Mouse (Mus musculus) MEL (cell line): ENCODE results near the gene Slc25a45. TPM values are rescaled to one million over a fixed set of nuclear protein-coding genes. Genes with fewer than 3 reads are reported as not detected.

Source experiments
- DNase-seq: peaks from one replicate; pipeline ENCODE4 v3.0.0; 2011; ENCODE audit warnings: low read depth, low spot score
- H3K27ac ChIP-seq: 2 replicates; pipeline ENCODE4 v1.5.1; 2012; ENCODE audit warnings: low read depth, mild to moderate bottlenecking, control low read depth, low read length, moderate library complexity; ENCODE audit not compliant: control insufficient read depth
- H3K27me3 ChIP-seq, 2 experiments: fragments of 150-350 bp in 1 of 2; sonication (generic) in 1 of 2; 2 replicates each; pipeline ENCODE4 v1.6.1; 2012; ENCODE audit warnings: low read length in 2 of 2, mild to moderate bottlenecking in 2 of 2, improper control_type of control experiment in 1 of 2, moderate library complexity in 1 of 2; ENCODE audit not compliant: insufficient read depth in 2 of 2, control insufficient read depth in 1 of 2
- H3K36me3 ChIP-seq, 2 experiments: 2 replicates each; pipeline ENCODE4 v1.6.1; 2012 to 2014; ENCODE audit warnings: low read length in 2 of 2, improper control_type of control experiment in 1 of 2, inconsistent platforms in 1 of 2, mild to moderate bottlenecking in 1 of 2; ENCODE audit not compliant: insufficient read depth in 2 of 2, control insufficient read depth in 1 of 2
- H3K4me1 ChIP-seq, 2 experiments: fragments of 150-350 bp in 1 of 2; sonication (generic) in 1 of 2; 2 replicates each; pipeline ENCODE4 v1.6.1; 2012; ENCODE audit warnings: low read length in 2 of 2, improper control_type of control experiment in 1 of 2, mild to moderate bottlenecking in 1 of 2; ENCODE audit not compliant: insufficient read depth in 2 of 2, control insufficient read depth in 1 of 2
- H3K4me3 ChIP-seq, 2 experiments: fragments of 150-350 bp in 1 of 2; sonication (generic) in 1 of 2; 2 replicates each; pipeline ENCODE4 v1.5.1; 2012; ENCODE audit warnings: low read depth in 2 of 2, low read length in 2 of 2, mild to moderate bottlenecking in 2 of 2, moderate library complexity in 2 of 2, control low read depth in 1 of 2, improper control_type of control experiment in 1 of 2; ENCODE audit not compliant: control insufficient read depth in 1 of 2, insufficient read depth in 1 of 2
- H3K79me2 ChIP-seq: 2 replicates; pipeline ENCODE4 v1.6.1; 2012; ENCODE audit warnings: mild to moderate bottlenecking, low read length, moderate library complexity; ENCODE audit not compliant: control insufficient read depth, poor library complexity, insufficient read depth
- H3K9ac ChIP-seq: 2 replicates; pipeline ENCODE4 v1.6.1; 2012; ENCODE audit warnings: low read depth, mild to moderate bottlenecking, control low read depth, low read length, moderate library complexity; ENCODE audit not compliant: control insufficient read depth, poor library complexity, severe bottlenecking
- H3K9me3 ChIP-seq: fragments of 150-350 bp; sonication (generic); replicated peaks from 2 replicates; pipeline ENCODE4 v1.6.1; 2012; ENCODE audit warnings: mild to moderate bottlenecking, low read length, improper control_type of control experiment, moderate library complexity; ENCODE audit not compliant: insufficient read depth
- BHLHE40 ChIP-seq: IDR thresholded peaks from 2 replicates; pipeline ENCODE4 v1.6.1; 2012; ENCODE audit warnings: low read depth, mild to moderate bottlenecking, inconsistent platforms, low read length, improper control_type of control experiment, borderline replicate concordance
- CHD1 ChIP-seq: IDR thresholded peaks from 2 replicates; pipeline ENCODE4 v1.6.1; 2012; ENCODE audit warnings: low read depth, mild to moderate bottlenecking, inconsistent platforms, low read length, improper control_type of control experiment
- CHD2 ChIP-seq: IDR thresholded peaks from 2 replicates; pipeline ENCODE4 v1.6.1; 2011; ENCODE audit warnings: low read length, improper control_type of control experiment
- CTCF ChIP-seq, 3 experiments: IDR thresholded peaks in 2 of 3; conservative IDR thresholded peaks in 1 of 3; 2 replicates each; pipeline ENCODE4 v1.5.1; 2011 to 2012; ENCODE audit warnings: low read length in 3 of 3, low read depth in 2 of 3, mild to moderate bottlenecking in 2 of 3, improper control_type of control experiment in 1 of 3, inconsistent platforms in 1 of 3, mixed read lengths in 1 of 3, moderate library complexity in 1 of 3; ENCODE audit not compliant: control insufficient read depth in 1 of 3, insufficient read depth in 1 of 3, poor library complexity in 1 of 3, severe bottlenecking in 1 of 3
- E2F4 ChIP-seq: IDR thresholded peaks from 2 replicates; pipeline ENCODE4 v1.6.1; 2011; ENCODE audit warnings: low read depth, low read length, improper control_type of control experiment, borderline replicate concordance
- EP300 ChIP-seq, 2 experiments: IDR thresholded peaks; 2 replicates each; pipeline ENCODE4 v1.6.1; 2011; ENCODE audit warnings: improper control_type of control experiment in 2 of 2, low read length in 2 of 2, low read depth in 1 of 2, mild to moderate bottlenecking in 1 of 2
- ETS1 ChIP-seq: IDR thresholded peaks from 2 replicates; pipeline ENCODE4 v1.6.1; 2012; ENCODE audit warnings: low read depth, mild to moderate bottlenecking, inconsistent platforms, low read length, improper control_type of control experiment, moderate library complexity
- GABPA ChIP-seq: IDR thresholded peaks from 2 replicates; pipeline ENCODE4 v1.6.1; 2012; ENCODE audit warnings: low read depth, mild to moderate bottlenecking, inconsistent platforms, low read length, improper control_type of control experiment, moderate library complexity
- GATA1 ChIP-seq: IDR thresholded peaks from 2 replicates; pipeline ENCODE4 v1.6.1; 2011; ENCODE audit warnings: low read depth, low read length, improper control_type of control experiment
- HCFC1 ChIP-seq: IDR thresholded peaks from 2 replicates; pipeline ENCODE4 v1.6.1; 2012; ENCODE audit warnings: low read depth, mild to moderate bottlenecking, inconsistent platforms, low read length, improper control_type of control experiment, moderate library complexity
- JUND ChIP-seq: IDR thresholded peaks from 2 replicates; pipeline ENCODE4 v1.6.1; 2011; ENCODE audit warnings: low read depth, mild to moderate bottlenecking, improper control_type of control experiment, low read length
- MAX ChIP-seq: IDR thresholded peaks from 2 replicates; pipeline ENCODE4 v1.6.1; 2011; ENCODE audit warnings: low read length, improper control_type of control experiment
- MAZ ChIP-seq: IDR thresholded peaks from 2 replicates; pipeline ENCODE4 v1.6.1; 2012; ENCODE audit warnings: low read depth, mild to moderate bottlenecking, inconsistent platforms, low read length, improper control_type of control experiment
- MYB ChIP-seq: IDR thresholded peaks from 2 replicates; pipeline ENCODE4 v1.6.1; 2011; ENCODE audit warnings: mild to moderate bottlenecking, low read depth, low read length, improper control_type of control experiment
- MYC ChIP-seq: IDR thresholded peaks from 2 replicates; pipeline ENCODE4 v1.6.1; 2011; ENCODE audit warnings: low read depth, mild to moderate bottlenecking, low read length, improper control_type of control experiment, moderate library complexity
- NRF1 ChIP-seq: IDR thresholded peaks from 2 replicates; pipeline ENCODE4 v1.6.1; 2014; ENCODE audit warnings: low read depth, mild to moderate bottlenecking, inconsistent platforms, low read length, improper control_type of control experiment, moderate library complexity; ENCODE audit not compliant: poor library complexity, insufficient read depth, severe bottlenecking
- POLR2A ChIP-seq, 2 experiments: IDR thresholded peaks; 2 replicates each; pipeline ENCODE4 v1.6.1; 2011 to 2012; ENCODE audit warnings: low read length in 2 of 2, mild to moderate bottlenecking in 2 of 2, control low read depth in 1 of 2, improper control_type of control experiment in 1 of 2, low read depth in 1 of 2, moderate library complexity in 1 of 2; ENCODE audit not compliant: control insufficient read depth in 1 of 2, insufficient read depth in 1 of 2, poor library complexity in 1 of 2
- POLR2AphosphoS2 ChIP-seq: IDR thresholded peaks from 2 replicates; pipeline ENCODE4 v1.6.1; 2011; ENCODE audit warnings: low read length, improper control_type of control experiment
- POLR2AphosphoS5 ChIP-seq: IDR thresholded peaks from 2 replicates; pipeline ENCODE4 v1.6.1; 2012; ENCODE audit warnings: low read depth, borderline replicate concordance, mild to moderate bottlenecking, inconsistent platforms, low read length, moderate library complexity, mixed read lengths
- RCOR1 ChIP-seq: IDR thresholded peaks from 2 replicates; pipeline ENCODE4 v1.6.1; 2012; ENCODE audit warnings: low read depth, mild to moderate bottlenecking, inconsistent platforms, low read length, improper control_type of control experiment
- SIN3A ChIP-seq: IDR thresholded peaks from 2 replicates; pipeline ENCODE4 v1.6.1; 2012; ENCODE audit warnings: low read length, improper control_type of control experiment, inconsistent platforms
- SMC3 ChIP-seq: IDR thresholded peaks from 2 replicates; pipeline ENCODE4 v1.6.1; 2011; ENCODE audit warnings: low read depth, low read length, improper control_type of control experiment
- TAL1 ChIP-seq: IDR thresholded peaks from 2 replicates; pipeline ENCODE4 v1.6.1; 2012; ENCODE audit warnings: mild to moderate bottlenecking, inconsistent platforms, low read length, moderate library complexity, mixed read lengths
- TBP ChIP-seq: IDR thresholded peaks from 2 replicates; pipeline ENCODE4 v1.8.0; 2011; ENCODE audit warnings: low read depth, low read length, improper control_type of control experiment
- TCF12 ChIP-seq: IDR thresholded peaks from 2 replicates; pipeline ENCODE4 v1.6.1; 2014; ENCODE audit warnings: low read depth, mild to moderate bottlenecking, inconsistent platforms, low read length, improper control_type of control experiment, moderate library complexity
- UBTF ChIP-seq: IDR thresholded peaks from 2 replicates; pipeline ENCODE4 v1.6.1; 2012; ENCODE audit warnings: low read depth, mild to moderate bottlenecking, inconsistent platforms, low read length, improper control_type of control experiment, moderate library complexity, borderline replicate concordance; ENCODE audit not compliant: insufficient read depth
- USF1 ChIP-seq: IDR thresholded peaks from 2 replicates; pipeline ENCODE4 v1.6.1; 2014; ENCODE audit warnings: low read depth, mild to moderate bottlenecking, inconsistent platforms, low read length, improper control_type of control experiment, moderate library complexity
- ZC3H11A ChIP-seq: IDR thresholded peaks from 2 replicates; pipeline ENCODE4 v1.6.1; 2012; ENCODE audit warnings: low read depth, mild to moderate bottlenecking, inconsistent platforms, low read length, improper control_type of control experiment
- ZMIZ1 ChIP-seq: IDR thresholded peaks from 2 replicates; pipeline ENCODE4 v1.6.1; 2012; ENCODE audit warnings: low read depth, mild to moderate bottlenecking, inconsistent platforms, low read length, improper control_type of control experiment, moderate library complexity
- polyA plus RNA-seq, 2 experiments: library from polyadenylated mRNA; stranded (reverse) in 1 of 2; unstranded in 1 of 2; fragments of >175 nt in 1 of 2; fragments of >200 nt in 1 of 2; gene quantifications; 2 replicates each; pipeline versions ENCODE4 v1.2.1 to v1.2.4; 2012; ENCODE audit warnings: low replicate concordance in 2 of 2, low read depth in 1 of 2; ENCODE audit not compliant: insufficient read length in 2 of 2, insufficient read depth in 1 of 2, missing spikeins in 1 of 2
- total RNA-seq: library from RNA; depleted of rRNA; stranded (reverse); fragments of 300-350 nt; gene quantifications from 2 replicates; pipeline ENCODE4 v1.2.3, GENCODE M21; 2012

Slc25a45 gene
- total and polyA plus RNA-seq, 3 experiments: 23.5 to 30.7 TPM; not detected in 1

GRCm38 (mm10) chr19:5846557-5847305 is 30.9 kb upstream of the Slc25a45 start (continued):
- peak; percentile 67 for TF ChIP-seq TCF12
- TF ChIP-seq SIN3A: peak; percentile 92
- TF ChIP-seq CHD1: peak; percentile 81; the same call in 1 of the 2 replicates
- TF ChIP-seq MAZ: peak; percentile 93
- peak; percentile 49; the same call in 1 of the 2 replicates for TF ChIP-seq POLR2AphosphoS2
- peak; percentile 67; the same call in 1 of the 2 replicates for TF ChIP-seq MAX
- TF ChIP-seq CHD2: no peak

- TF ChIP-seq TCF12: no peak; the same call in 1 of the 2 replicates
- TF ChIP-seq SMC3: 0 out of 2 replicates have a peak, but pooled peaks have one; percentile 1
- TF ChIP-seq MAX: no peak
- TF ChIP-seq NRF1: no peak
- no peak for TF ChIP-seq USF1
- TF ChIP-seq ETS1: no peak; the same call in 1 of the 2 replicates
- TF ChIP-seq CHD1: no peak
- TF ChIP-seq POLR2AphosphoS2: no peak
- no peak for TF ChIP-seq HCFC1
- 0 out of 4 replicates have a peak, but pooled peaks of 1 of the 2 experiments have one; percentile 49 for TF ChIP-seq POLR2A (IDR thresholded peaks at IDR 0.05; ENCODE audit: control insufficient read depth in 1 of 2, insufficient read depth in 1 of 2, low read depth in 1 of 2, low read length in 2 of 2, poor library complexity in 1 of 2)
- no peak for TF ChIP-seq CHD2
- TF ChIP-seq JUND: no peak
- TF ChIP-seq E2F4: no peak
- TF ChIP-seq SIN3A: no peak
- TF ChIP-seq BHLHE40: no peak
- TF ChIP-seq MAZ: no peak
- no peak for TF ChIP-seq EP300 (IDR thresholded peaks at IDR 0.05; ENCODE audit: low read depth in 1 of 2, low read length in 2 of 2)
- TF ChIP-seq MYB: no peak
- no peak for TF ChIP-seq MYC
- no peak for TF ChIP-seq CTCF (IDR thresholded peaks at IDR 0.05 in 2 of 3, conservative IDR thresholded peaks at IDR 0.05 in 1 of 3; ENCODE audit: control insufficient read depth in 1 of 3, insufficient read depth in 1 of 3, low read depth in 2 of 3, low read length in 3 of 3, poor library complexity in 1 of 3, severe bottlenecking in 1 of 3)
- TF ChIP-seq GABPA: no peak
- TF ChIP-seq POLR2AphosphoS5: no peak
- no peak for TF ChIP-seq RCOR1
- TF ChIP-seq TAL1: peak; percentile 32; the same call in 1 of the 2 replicates
- TF ChIP-seq UBTF: no peak
- TF ChIP-seq TBP: 0 out of 2 replicates have a peak, but pooled peaks have one; percentile 39
- no peak for TF ChIP-seq ZC3H11A
- TF ChIP-seq ZMIZ1: no peak; the same call in 1 of the 2 replicates
- no peak for TF ChIP-seq GATA1
- peak; percentile 74 for DNase-seq
These were observed 30.3 kb upstream of the Slc25a45 start for GRCm38 (mm10) chr19:5847306-5847796.

More at GRCm38 (mm10) chr19:5847306-5847796, 30.3 kb upstream of the Slc25a45 start:
- Histone ChIP-seq H3K4me3 (peak overlapping the region; percentile 52 to 66), H3K79me2 (peaks cover 32% of the 10 kb centered on the region), H3K36me3 (peaks cover 0 to 37% of the 10 kb centered on the region in 2 experiments; a peak in 2 of 4 replicates), H3K4me1 (peaks cover 15 to 55% of the 10 kb centered on the region in 2 experiments), H3K9me3 (no peaks in the 10 kb centered on the region), H3K27ac (peak overlapping the region; percentile 96), H3K9ac (peak overlapping the region; percentile 86), H3K27me3 (no peaks in the 10 kb centered on the region)
